Mouse (Mus musculus) forebrain, postnatal 0 days (tissue): ENCODE results near the gene Cln5. TPM values are rescaled to one million over a fixed set of nuclear protein-coding genes. Genes with fewer than 3 reads are reported as not detected.

Source experiments
- ATAC-seq: fragments of 200-750 bp; cut with Nextera tagmentation; 2 replicates; pipeline ENCODE4 v1.8.0; 2017; ENCODE audit warnings: mild to moderate bottlenecking, moderate library complexity
- DNase-seq: peaks from one replicate; pipeline ENCODE4 v3.0.0-alpha.2; 2015
- H3K27ac ChIP-seq: fragments of 300-500 bp; sonication (generic); 2 replicates; pipeline ENCODE4 v1.5.1; 2014; ENCODE audit warnings: low read depth, mild to moderate bottlenecking, antibody characterized with exemption, low read length, moderate library complexity, mixed read lengths
- H3K27me3 ChIP-seq: fragments of 300-500 bp; sonication (generic); 2 replicates; pipeline ENCODE4 v1.6.1; 2014; ENCODE audit warnings: mild to moderate bottlenecking, low read length, mixed read lengths; ENCODE audit not compliant: insufficient read depth
- H3K36me3 ChIP-seq: fragments of 300-500 bp; sonication (generic); 2 replicates; pipeline ENCODE4 v1.6.1; 2014; ENCODE audit warnings: mild to moderate bottlenecking, moderate library complexity; ENCODE audit not compliant: insufficient read depth
- H3K4me1 ChIP-seq: fragments of 300-500 bp; sonication (generic); 2 replicates; pipeline ENCODE4 v1.6.1; 2014; ENCODE audit warnings: antibody characterized with exemption; ENCODE audit not compliant: insufficient read depth
- H3K4me2 ChIP-seq: fragments of 300-500 bp; sonication (generic); 2 replicates; pipeline ENCODE4 v1.6.1; 2014; ENCODE audit warnings: low read depth, mild to moderate bottlenecking, moderate library complexity
- H3K4me3 ChIP-seq: fragments of 300-500 bp; sonication (generic); 2 replicates; pipeline ENCODE4 v1.5.1; 2014; ENCODE audit warnings: low read depth, low read length, mixed read lengths
- H3K9ac ChIP-seq: fragments of 300-500 bp; sonication (generic); 2 replicates; pipeline ENCODE4 v1.6.1; 2014; ENCODE audit warnings: mild to moderate bottlenecking
- H3K9me3 ChIP-seq: fragments of 300-500 bp; sonication (generic); 2 replicates; pipeline ENCODE4 v1.6.1; 2016; ENCODE audit warnings: low read length
- CTCF ChIP-seq: sonication (generic); IDR thresholded peaks from 2 replicates; pipeline ENCODE4 v1.5.1; 2016; ENCODE audit warnings: antibody characterized with exemption, control low read depth, low read depth
- WGBS: fragments of 180-500 bp; shearing (Covaris S2); extraction: QIAGEN DNeasy Blood & Tissue Kit; methylation state at CpG from one replicate; pipeline ENCODE4 v1.1.7; 2014; 5-methylcytosine and 5-hydroxymethylcytosine counted together
- polyA plus RNA-seq: library from polyadenylated mRNA; unstranded; fragments of >200 nt; fragmentation: Nextera tagmentation; extraction: Ambion mirVana; gene quantifications from 2 replicates; pipeline ENCODE4 v1.2.1, GENCODE M21; 2015
- total RNA-seq: library from RNA; depleted of rRNA; stranded (reverse); fragments of >200 nt; gene quantifications from 2 replicates; pipeline ENCODE4 v1.2.3, GENCODE M21; 2014

Cln5 gene
- total and polyA plus RNA-seq, 2 experiments from 2014 or later: 8.8 to 9.7 TPM

GRCm38 (mm10) chr14:103099238-103099933 lies 29.4 kb downstream of the Cln5 start, which contains the start of gene Fbxl3:
TSS of gene Fbxl3 (minus strand) at chr14:103099566.
- no peaks in the 10 kb centered on the region for H3K27me3 ChIP-seq
- 0 out of 2 replicates have a peak, but pooled peaks cover 4% of the 10 kb centered on the region for H3K36me3 ChIP-seq
- 2% methylated on average over 84 of the region's 88 CpGs for WGBS
- ATAC-seq (peak; percentile 79), DNase-seq (peak; percentile 91)
- peak within 1 kb of the TSS; percentile 98 for H3K27ac ChIP-seq
- peak within 1 kb of the TSS; percentile 76 for H3K4me2 ChIP-seq
- H3K9ac ChIP-seq: peak within 1 kb of the TSS; percentile 99
- TF ChIP-seq CTCF: peak; percentile 10; the same call in 1 of the 2 replicates
- peak within 1 kb of the TSS; percentile 98 for H3K4me3 ChIP-seq
- H3K9me3 ChIP-seq: no peaks in the 10 kb centered on the region
- peaks cover 19% of the 10 kb centered on the region for H3K4me1 ChIP-seq

GRCm38 (mm10) chr14:103100296-103100695 lies 30.3 kb downstream of the Cln5 start:
- Histone ChIP-seq H3K4me3 (no peak overlapping the region), H3K36me3 (0 out of 2 replicates have a peak, but pooled peaks cover 1% of the 10 kb centered on the region), H3K27me3 (no peaks in the 10 kb centered on the region), H3K9me3 (no peaks in the 10 kb centered on the region), H3K4me2 (0 out of 2 replicates have a peak overlapping the region, but pooled peaks have one; percentile 76), H3K4me1 (peaks cover 19% of the 10 kb centered on the region), H3K9ac (no peak overlapping the region), H3K27ac (no peak overlapping the region)
- ATAC-seq (no peak), DNase-seq (no peak)
- 80% methylated on average over 13 of the region's 13 CpGs for WGBS
- TF ChIP-seq CTCF: no peak

- no peak for ATAC-seq
- no peaks in the 10 kb centered on the region for H3K9me3 ChIP-seq
- no peak for TF ChIP-seq CTCF
- H3K27ac ChIP-seq: no peak overlapping the region
- peaks cover 11% of the 10 kb centered on the region for H3K4me1 ChIP-seq
- 80% methylated on average over 3 of the region's 3 CpGs for WGBS
- H3K4me2 ChIP-seq: no peak overlapping the region
- no peaks in the 10 kb centered on the region for H3K27me3 ChIP-seq
- no peak for DNase-seq
- H3K36me3 ChIP-seq: no peaks in the 10 kb centered on the region
- H3K9ac ChIP-seq: no peak overlapping the region
- no peak overlapping the region for H3K4me3 ChIP-seq
These were observed 31.2 kb downstream of the Cln5 start for GRCm38 (mm10) chr14:103101171-103101570.

GRCm38 (mm10) chr14:103102246-103102645 lies 32.2 kb downstream of the Cln5 start:
- peaks cover 3% of the 10 kb centered on the region for H3K4me1 ChIP-seq
- no peaks in the 10 kb centered on the region for H3K27me3 ChIP-seq
- H3K36me3 ChIP-seq: no peaks in the 10 kb centered on the region
- TF ChIP-seq CTCF: no peak
- no peak overlapping the region for H3K9ac ChIP-seq
- DNase-seq (no peak), ATAC-seq (no peak)
- H3K4me3 ChIP-seq: no peak overlapping the region
- WGBS: 61% methylated on average over 6 of the region's 6 CpGs
- H3K4me2 ChIP-seq: no peak overlapping the region
- no peaks in the 10 kb centered on the region for H3K9me3 ChIP-seq
- H3K27ac ChIP-seq: no peak overlapping the region

GRCm38 (mm10) chr14:103102731-103103335 lies 32.8 kb downstream of the Cln5 start:
- WGBS: 82% methylated on average over 10 of the region's 10 CpGs
- TF ChIP-seq CTCF: no peak
- no peak for ATAC-seq

GRCm38 (mm10) chr14:103106301-103106700 lies 36.3 kb downstream of the Cln5 start:
- H3K4me2 ChIP-seq: no peak overlapping the region
- no peak overlapping the region for H3K9ac ChIP-seq
- H3K9me3 ChIP-seq: no peaks in the 10 kb centered on the region
- H3K4me3 ChIP-seq: no peak overlapping the region
- no peak overlapping the region for H3K27ac ChIP-seq
- H3K4me1 ChIP-seq: no peaks in the 10 kb centered on the region
- TF ChIP-seq CTCF: no peak
- 94% methylated on average over 2 of the region's 2 CpGs for WGBS
- no peaks in the 10 kb centered on the region for H3K36me3 ChIP-seq
- no peaks in the 10 kb centered on the region for H3K27me3 ChIP-seq
- no peak for ATAC-seq
- DNase-seq: no peak

More at GRCm38 (mm10) chr14:103102731-103103335, 32.8 kb downstream of the Cln5 start:
- no peak overlapping the region for H3K4me2 ChIP-seq
- H3K36me3 ChIP-seq: no peaks in the 10 kb centered on the region
- no peak for DNase-seq
- no peaks in the 10 kb centered on the region for H3K9me3 ChIP-seq
- H3K27ac ChIP-seq: no peak overlapping the region
- no peak overlapping the region for H3K4me3 ChIP-seq
- H3K9ac ChIP-seq: no peak overlapping the region
- H3K27me3 ChIP-seq: no peaks in the 10 kb centered on the region
- H3K4me1 ChIP-seq: no peaks in the 10 kb centered on the region

GRCm38 (mm10) chr14:103109971-103110370 lies 40.0 kb downstream of the Cln5 start:
- Histone ChIP-seq H3K9me3 (no peaks in the 10 kb centered on the region), H3K9ac (no peak overlapping the region), H3K36me3 (peaks cover 7% of the 10 kb centered on the region), H3K4me2 (no peak overlapping the region), H3K4me3 (no peak overlapping the region), H3K27ac (no peak overlapping the region), H3K27me3 (no peaks in the 10 kb centered on the region), H3K4me1 (no peaks in the 10 kb centered on the region)
- 88% methylated on average over 4 of the region's 4 CpGs for WGBS
- no peak for ATAC-seq
- no peak for DNase-seq
- TF ChIP-seq CTCF: no peak
